Mouse (Mus musculus) gastrocnemius, postnatal 36 days (tissue): ENCODE results near the gene E430018J23Rik. TPM values are rescaled to one million over a fixed set of nuclear protein-coding genes. Genes with fewer than 3 reads are reported as not detected.
A peak's percentile ranks its signal among the peaks of the same experiment; 100 is the strongest.
"Not testable (repeated sequence)": the region's sequence is repeated elsewhere in the genome, so short reads cannot be mapped to it uniquely, and the experiment has no call there.

Experiments
- DNase-seq, 2 experiments: peaks; one replicate each; pipeline ENCODE4 v3.0.0; 2022
- intact Hi-C: fragments of 180-260 bp; cut with DNase I; formaldehyde crosslinking; loops from one replicate; pipeline ENCODE4 v1.15.1; 2025
- total RNA-seq, 2 experiments: library from RNA; stranded (reverse); gene quantifications; 2 replicates each; pipeline ENCODE4 v1.2.3; 2021

The E430018J23Rik gene
- total RNA-seq, 2 experiments from 2014 or later = 1.3 to 2.6 TPM

- DNase-seq, intact Hi-C loops: not testable (repeated sequence)
These were observed 7.9 kb downstream of the E430018J23Rik start for GRCm38 (mm10) chr7:127385560-127385959.

- intact Hi-C loops = no loop called here
- no peak for DNase-seq
These were observed 15.0 kb downstream of the E430018J23Rik start for GRCm38 (mm10) chr7:127378310-127378921.

- intact Hi-C loops = not testable (repeated sequence)
- DNase-seq = peak; percentile 83 to 89
These were observed 17.9 kb downstream of the E430018J23Rik start, which contains the start of gene Zfp747 for GRCm38 (mm10) chr7:127375271-127376245. TSS of gene Zfp747 (minus strand) at chr7:127376050.

- intact Hi-C loops, DNase-seq: not testable (repeated sequence)
These were observed 21.6 kb downstream of the E430018J23Rik start for GRCm38 (mm10) chr7:127371870-127372269.

DNA sequence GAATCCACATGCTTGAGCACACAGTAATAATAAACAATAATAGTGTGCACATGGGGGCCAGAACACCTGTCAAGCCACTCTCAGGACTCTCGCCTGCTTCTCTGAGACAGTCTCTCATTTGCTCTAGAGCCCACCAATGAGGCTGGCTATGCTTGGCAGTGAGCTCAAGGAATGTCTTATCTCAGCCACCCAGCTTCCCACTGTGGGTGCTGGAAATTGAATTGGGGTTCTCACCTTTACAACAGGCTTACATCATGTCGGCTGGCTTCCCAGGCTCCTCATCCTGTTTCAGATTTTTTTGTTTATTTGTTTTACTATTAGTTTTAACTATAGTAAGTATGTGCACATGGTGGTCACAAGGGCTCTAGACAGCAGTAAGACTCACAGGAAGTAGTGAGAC is 22.2 kb downstream of the E430018J23Rik start:
- no peak for DNase-seq
- intact Hi-C loops = no loop called here

DNA sequence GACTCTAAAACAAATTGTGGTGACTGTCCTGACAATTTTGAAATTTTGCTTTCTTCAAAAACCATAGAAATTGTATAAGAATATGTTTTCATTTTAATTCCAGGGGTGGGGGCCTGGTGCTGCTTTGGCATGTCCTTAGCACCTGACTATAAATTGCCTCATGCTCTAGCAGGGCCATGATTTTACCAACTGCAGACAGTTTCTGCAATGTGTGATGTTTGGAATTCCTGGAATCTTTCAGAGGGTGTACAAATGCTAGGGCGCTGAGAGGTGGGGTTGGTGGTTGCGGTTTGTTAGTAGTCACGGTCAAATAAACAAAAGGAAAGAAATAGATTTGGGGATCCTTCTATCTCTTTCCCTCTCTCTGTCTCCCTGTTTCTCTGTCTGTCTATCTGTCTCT is 27.2 kb downstream of the E430018J23Rik start:
- DNase-seq = no peak
- intact Hi-C loops = no loop called here

DNA sequence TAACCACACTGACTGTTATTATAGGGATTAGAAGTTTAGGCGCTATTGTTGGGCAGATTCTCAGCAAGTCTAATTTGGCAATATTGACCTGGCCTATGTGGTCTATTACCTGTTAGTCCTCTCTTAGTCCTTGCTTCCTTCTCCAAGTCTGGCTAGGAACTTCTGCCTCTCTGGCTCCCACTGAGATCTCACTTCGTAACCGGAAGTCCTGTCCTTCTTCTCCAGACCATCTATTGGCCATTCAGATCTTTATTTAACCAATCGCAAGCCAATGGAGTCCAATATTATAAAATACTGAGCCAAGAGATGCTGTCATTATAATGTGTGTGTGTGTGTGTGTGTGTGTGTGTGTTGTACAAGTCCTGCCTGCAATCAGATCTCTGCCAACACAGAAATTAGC is 29.3 kb downstream of the E430018J23Rik start:
- DNase-seq = no peak
- intact Hi-C loops = loop anchor here (5.0 kb wide), 2 partner anchors 118 to 138 kb away; no protein-coding TSS in a partner anchor

GRCm38 (mm10) chr7:127363475-127363921 is 29.9 kb downstream of the E430018J23Rik start:
- no peak for DNase-seq
- intact Hi-C loops = loop anchor here (5.0 kb wide), 2 partner anchors 119 to 139 kb away; no protein-coding TSS in a partner anchor

GRCm38 (mm10) chr7:127362418-127362817 is 31.0 kb downstream of the E430018J23Rik start:
- intact Hi-C loops = loop anchor here (5.0 kb wide), 2 partner anchors 120 to 140 kb away; no protein-coding TSS in a partner anchor
- DNase-seq = not testable (repeated sequence)

DNA sequence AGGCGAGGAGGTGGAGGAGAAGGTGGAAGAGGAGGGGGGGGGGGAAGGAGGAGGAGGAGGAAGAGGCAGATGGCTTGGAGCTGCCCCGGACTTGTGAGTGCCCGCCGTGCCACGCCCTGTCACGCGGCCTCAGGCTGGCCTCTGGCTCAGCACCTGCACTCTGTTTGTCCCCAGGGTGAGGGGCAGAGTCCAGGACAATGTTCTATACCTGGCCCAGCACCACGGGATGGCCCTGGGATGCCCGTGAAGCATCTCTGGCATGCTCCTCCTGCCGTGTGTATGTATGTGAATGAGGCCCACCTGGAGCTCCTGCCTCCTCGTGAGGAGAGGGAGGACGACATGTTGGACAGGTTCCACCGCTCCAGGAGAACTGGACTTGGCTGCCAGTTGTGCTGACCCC is 32.0 kb downstream of the E430018J23Rik start:
- intact Hi-C loops = loop anchor here (5.0 kb wide), 2 partner anchors 121 to 141 kb away; no protein-coding TSS in a partner anchor

GRCm38 (mm10) chr7:127360265-127360664 is 33.2 kb downstream of the E430018J23Rik start:
- intact Hi-C loops = loop anchor here (5.0 kb wide), 2 partner anchors 122 to 142 kb away; no protein-coding TSS in a partner anchor
- DNase-seq = no peak

More for the DNA sequence above, 32.0 kb downstream of the E430018J23Rik start:
- no peak for DNase-seq

GRCm38 (mm10) chr7:127358472-127358871 is 35.0 kb downstream of the E430018J23Rik start:
- intact Hi-C loops = no loop called here
- DNase-seq = no peak

GRCm38 (mm10) chr7:127357871-127358270 is 35.6 kb downstream of the E430018J23Rik start:
- intact Hi-C loops = no loop called here
- DNase-seq = no peak

DNA sequence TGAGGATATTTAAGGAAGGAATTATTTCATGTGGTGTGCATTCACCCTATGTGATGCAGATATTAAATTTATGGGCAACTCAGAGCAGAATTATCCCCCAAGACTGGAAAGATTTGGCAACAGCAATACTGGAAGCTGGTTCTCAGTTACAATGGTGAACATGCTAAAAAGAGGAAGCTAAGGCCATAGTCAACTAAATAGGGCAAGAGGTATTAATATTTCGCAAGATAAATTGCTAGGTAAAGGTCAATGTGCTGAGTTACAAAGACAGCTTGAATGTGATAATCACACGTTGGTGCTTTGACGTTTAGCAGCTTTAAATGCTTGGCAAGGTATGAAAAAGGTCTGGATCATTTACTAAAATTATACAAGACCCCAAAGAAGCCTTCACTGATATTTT is 37.6 kb downstream of the E430018J23Rik start:
- intact Hi-C loops = no loop called here
- DNase-seq = no peak

- DNase-seq = no peak
- intact Hi-C loops = no loop called here
These were observed 42.0 kb downstream of the E430018J23Rik start for GRCm38 (mm10) chr7:127351230-127352004.

DNA sequence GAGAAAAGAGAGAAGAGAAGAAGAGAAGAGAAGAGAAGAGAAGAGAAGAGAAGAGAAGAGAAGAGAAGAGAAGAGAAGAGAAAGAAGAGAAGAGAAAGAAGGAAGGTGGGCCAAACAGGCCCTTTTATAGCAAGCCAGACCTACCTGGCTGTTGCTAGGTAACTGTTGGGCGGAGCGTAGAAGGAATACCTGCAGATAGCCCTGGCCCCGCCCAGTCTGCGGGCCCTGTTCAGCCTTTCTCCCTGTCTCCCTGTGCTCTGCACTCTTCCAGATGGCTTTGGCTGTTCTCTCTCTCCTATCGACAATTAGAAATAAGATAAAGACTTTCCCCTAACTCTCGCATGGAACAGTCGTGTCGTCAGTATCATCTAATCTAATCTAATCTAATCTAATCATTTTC is 46.8 kb downstream of the E430018J23Rik start:
- intact Hi-C loops = loop anchor here (5.0 kb wide), 1 partner anchor 126 kb away; no protein-coding TSS in a partner anchor

GRCm38 (mm10) chr7:127345512-127346325 is 47.7 kb downstream of the E430018J23Rik start, which contains the start of gene Zfp768:
TSS of gene Zfp768 (minus strand) at chr7:127345589.
- intact Hi-C loops = loop anchor here (5.0 kb wide), 1 partner anchor 127 kb away; no protein-coding TSS in a partner anchor
- DNase-seq = peak; percentile 92 to 98

More for the DNA sequence above, 46.8 kb downstream of the E430018J23Rik start:
- DNase-seq = no peak

DNA sequence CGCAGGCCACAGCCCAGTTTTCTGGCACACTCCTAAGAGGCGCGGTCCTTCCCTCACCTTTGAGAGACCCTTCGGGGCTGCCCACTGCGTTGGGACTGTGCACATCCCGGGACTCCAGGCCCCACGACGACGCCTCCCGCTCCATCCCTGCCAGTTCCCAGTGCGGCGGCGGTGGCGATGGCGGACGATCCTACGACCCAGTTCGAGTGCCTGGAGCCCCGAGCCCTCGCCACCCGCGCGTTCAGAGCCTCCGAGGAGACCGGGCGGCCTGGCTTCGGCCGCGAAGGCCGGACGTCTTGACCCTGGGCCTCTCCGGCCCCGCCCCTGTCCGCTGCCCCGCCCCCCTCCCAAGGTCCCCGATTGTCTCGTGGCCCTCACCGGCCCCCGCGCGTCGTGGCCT is 48.3 kb downstream of the E430018J23Rik start:
- DNase-seq = no peak
- intact Hi-C loops = loop anchor here (5.0 kb wide), 1 partner anchor 127 kb away; no protein-coding TSS in a partner anchor

DNA sequence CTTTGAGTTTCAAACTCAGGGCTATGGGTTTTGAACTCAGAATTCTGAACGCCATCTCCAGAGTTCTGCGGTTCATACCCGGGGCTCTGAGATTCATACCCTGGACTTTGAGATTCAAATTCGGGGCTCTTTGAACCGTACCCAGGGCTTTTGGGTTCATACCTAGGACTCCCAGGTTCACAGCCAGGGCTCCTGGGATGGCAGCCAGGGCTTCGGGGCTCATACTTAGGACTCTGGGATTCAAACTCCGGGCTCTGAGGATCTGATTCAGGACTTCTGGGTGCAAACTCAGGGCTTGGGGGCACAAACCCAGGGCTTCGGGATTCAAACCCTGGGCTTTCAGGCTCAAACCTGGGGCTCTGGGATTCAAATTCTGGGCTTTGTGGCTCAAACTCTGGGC is 49.1 kb downstream of the E430018J23Rik start:
- intact Hi-C loops = loop anchor here (5.0 kb wide), 1 partner anchor 77 kb away; no protein-coding TSS in a partner anchor
- no peak for DNase-seq
